In genomic region chr2:49344287-49344686, GRCm38 (mm10) we compare ENCODE assay signal across 19 mouse cellular contexts.
DNase-seq lines count a peak whose midpoint lies in the region; ATAC-seq lines count a peak whose summit lies in the region.
"Had no signal": no experiment of that assay in that cellular context is flagged by ENCODE, and none has a peak within 500 bp of the region (broad histone marks: within the 10 kb centered on the region; RNA-seq: fewer than 3 reads in every experiment).

No protein-coding gene starts in this region.

- peak; percentile 68; the same call in 1 of the 2 replicates for ATAC-seq in forebrain, embryonic 15.5 days (replicated peaks)
- no peak for ATAC-seq in forebrain, embryonic 11.5 days (replicated peaks; ENCODE audit: low FRiP score)
- ATAC-seq in midbrain, embryonic 11.5 days (ENCODE audit: low FRiP score) = no peak
- peak; percentile 55; the same call in 1 of the 2 replicates for ATAC-seq in forebrain, embryonic 16.5 days
- ATAC-seq: hindbrain, embryonic 16.5 days; intestine, embryonic 16.5 days; lung, postnatal 0 days; midbrain, embryonic 16.5 days had no signal

- H3K9me3 ChIP-seq in forebrain, embryonic 15.5 days = no peaks in the 10 kb centered on the region
- no peaks in the 10 kb centered on the region for H3K9me3 ChIP-seq in forebrain, embryonic 11.5 days (ENCODE audit: control insufficient read depth, low read length)
- H3K9me3 ChIP-seq in midbrain, embryonic 11.5 days (ENCODE audit: control insufficient read depth, low read length) = no peaks in the 10 kb centered on the region
- no peaks in the 10 kb centered on the region for H3K9me3 ChIP-seq in midbrain, embryonic 10.5 days (replicated peaks)
- H3K9me3 ChIP-seq in forebrain, embryonic 16.5 days (ENCODE audit: control insufficient read depth, low read length) = no peaks in the 10 kb centered on the region

- no peak overlapping the region for H3K27ac ChIP-seq in forebrain, embryonic 15.5 days (replicated peaks)
- no peak overlapping the region for H3K27ac ChIP-seq in forebrain, embryonic 11.5 days (ENCODE audit: low read depth, low read length)
- no peak overlapping the region for H3K27ac ChIP-seq in midbrain, embryonic 11.5 days (ENCODE audit: low read depth, low read length)
- no peak overlapping the region for H3K27ac ChIP-seq in midbrain, embryonic 10.5 days (replicated peaks)
- H3K27ac ChIP-seq in forebrain, embryonic 16.5 days (ENCODE audit: low read length) = no peak overlapping the region
- H3K27ac ChIP-seq: left cerebral cortex, adult 2 months had no signal

- H3K4me2 ChIP-seq in forebrain, embryonic 15.5 days (replicated peaks) = no peak overlapping the region
- no peak overlapping the region for H3K4me2 ChIP-seq in forebrain, embryonic 11.5 days (ENCODE audit: low read depth, low read length, severe bottlenecking)
- H3K4me2 ChIP-seq in midbrain, embryonic 11.5 days = no peak overlapping the region
- no peak overlapping the region for H3K4me2 ChIP-seq in forebrain, embryonic 16.5 days (ENCODE audit: low read length)
- H3K4me2 ChIP-seq: heart, embryonic 11.5 days had no signal

- H3K36me3 ChIP-seq in forebrain, embryonic 15.5 days = no peaks in the 10 kb centered on the region
- no peaks in the 10 kb centered on the region for H3K36me3 ChIP-seq in forebrain, embryonic 11.5 days (ENCODE audit: control insufficient read depth, insufficient read depth, low read length)
- no peaks in the 10 kb centered on the region for H3K36me3 ChIP-seq in midbrain, embryonic 11.5 days (ENCODE audit: control insufficient read depth, insufficient read depth, low read length)
- no peaks in the 10 kb centered on the region for H3K36me3 ChIP-seq in midbrain, embryonic 10.5 days
- no peaks in the 10 kb centered on the region for H3K36me3 ChIP-seq in forebrain, embryonic 16.5 days (ENCODE audit: control insufficient read depth, insufficient read depth)

- DNase-seq in forebrain, embryonic 11.5 days (ENCODE audit: low spot score) = no peak
- peak; percentile 51 for DNase-seq in midbrain, embryonic 11.5 days (ENCODE audit: low spot score, missing footprints)
- DNase-seq in midbrain, embryonic 10.5 days (ENCODE audit: low spot score) = no peak
- DNase-seq in Muller cell, postnatal 12 days (ENCODE audit: inconsistent ontology term) = peak; percentile 31
- no peak for DNase-seq in ovary, postnatal 10 days (ENCODE audit: low spot score)
- DNase-seq: cerebellum, adult 2 months; kidney, adult 9 months; kidney, postnatal 14 days; right cerebral cortex, adult 18-20 months; thymus, adult 18-20 months; thymus, postnatal 36 days had no signal

- no peak overlapping the region for H3K9ac ChIP-seq in forebrain, embryonic 15.5 days (replicated peaks)
- no peak overlapping the region for H3K9ac ChIP-seq in forebrain, embryonic 11.5 days (ENCODE audit: low read length)
- no peak overlapping the region for H3K9ac ChIP-seq in midbrain, embryonic 11.5 days (ENCODE audit: low read length)
- no peak overlapping the region for H3K9ac ChIP-seq in forebrain, embryonic 16.5 days (replicated peaks; ENCODE audit: low read depth, low read length)

- no peaks in the 10 kb centered on the region for H3K27me3 ChIP-seq in forebrain, embryonic 15.5 days
- H3K27me3 ChIP-seq in forebrain, embryonic 11.5 days (ENCODE audit: control insufficient read depth, insufficient read depth, low read length) = no peaks in the 10 kb centered on the region
- H3K27me3 ChIP-seq in midbrain, embryonic 11.5 days (ENCODE audit: control insufficient read depth, insufficient read depth, low read length) = no peaks in the 10 kb centered on the region
- no peaks in the 10 kb centered on the region for H3K27me3 ChIP-seq in midbrain, embryonic 10.5 days (ENCODE audit: low read depth, poor library complexity, severe bottlenecking)
- no peaks in the 10 kb centered on the region for H3K27me3 ChIP-seq in forebrain, embryonic 16.5 days (replicated peaks; ENCODE audit: control insufficient read depth, insufficient read depth, low read length)

- no peak overlapping the region for H3K4me3 ChIP-seq in forebrain, embryonic 15.5 days
- no peak overlapping the region for H3K4me3 ChIP-seq in forebrain, embryonic 11.5 days (ENCODE audit: low read depth, low read length)
- no peak overlapping the region for H3K4me3 ChIP-seq in midbrain, embryonic 11.5 days (ENCODE audit: low read depth, low read length)
- H3K4me3 ChIP-seq in midbrain, embryonic 10.5 days = no peak overlapping the region
- H3K4me3 ChIP-seq in forebrain, embryonic 16.5 days (replicated peaks; ENCODE audit: low read length) = no peak overlapping the region
- H3K4me3 ChIP-seq: left cerebral cortex, adult 2 months had no signal

- WGBS in forebrain, embryonic 15.5 days = 51% methylated on average over 2 of the region's 2 CpGs
- 87% methylated on average over 2 of the region's 2 CpGs for WGBS in forebrain, embryonic 11.5 days
- 83% methylated on average over 2 of the region's 2 CpGs for WGBS in midbrain, embryonic 11.5 days
- WGBS in midbrain, embryonic 10.5 days = 87% methylated on average over 2 of the region's 2 CpGs
- WGBS in forebrain, embryonic 16.5 days = 53% methylated on average over 2 of the region's 2 CpGs

- peaks cover 3% of the 10 kb centered on the region; the same call in 1 of the 2 replicates for H3K4me1 ChIP-seq in forebrain, embryonic 15.5 days
- H3K4me1 ChIP-seq in forebrain, embryonic 11.5 days (replicated peaks; ENCODE audit: control insufficient read depth, insufficient read depth, low read length) = no peaks in the 10 kb centered on the region
- no peaks in the 10 kb centered on the region for H3K4me1 ChIP-seq in midbrain, embryonic 11.5 days (ENCODE audit: control insufficient read depth, insufficient read depth, low read length)
- H3K4me1 ChIP-seq in midbrain, embryonic 10.5 days = no peaks in the 10 kb centered on the region
- H3K4me1 ChIP-seq in forebrain, embryonic 16.5 days (replicated peaks; ENCODE audit: control insufficient read depth, insufficient read depth, low read length) = peaks cover 4% of the 10 kb centered on the region; the same call in 1 of the 2 replicates

Comparison
In these comparisons a context has a peak if more than half of its experiments do, and no peak if none do; other contexts are left out.
1. ATAC-seq: peak in forebrain, embryonic 15.5 days (single experiment) and forebrain, embryonic 16.5 days (single experiment); none in forebrain, embryonic 11.5 days (single experiment) and midbrain, embryonic 11.5 days (single experiment).
2. DNase-seq: peak in midbrain, embryonic 11.5 days (single experiment) and Muller cell, postnatal 12 days (single experiment); none in forebrain, embryonic 11.5 days (single experiment), midbrain, embryonic 10.5 days (single experiment) and ovary, postnatal 10 days (single experiment).